Mouse (Mus musculus): ENCODE data around the gene Olfr360.
"Not testable (repeated sequence)": the region's sequence is repeated elsewhere in the genome, so short reads cannot be mapped to it uniquely, and the experiment has no call there.

Gene Olfr360

DNA sequence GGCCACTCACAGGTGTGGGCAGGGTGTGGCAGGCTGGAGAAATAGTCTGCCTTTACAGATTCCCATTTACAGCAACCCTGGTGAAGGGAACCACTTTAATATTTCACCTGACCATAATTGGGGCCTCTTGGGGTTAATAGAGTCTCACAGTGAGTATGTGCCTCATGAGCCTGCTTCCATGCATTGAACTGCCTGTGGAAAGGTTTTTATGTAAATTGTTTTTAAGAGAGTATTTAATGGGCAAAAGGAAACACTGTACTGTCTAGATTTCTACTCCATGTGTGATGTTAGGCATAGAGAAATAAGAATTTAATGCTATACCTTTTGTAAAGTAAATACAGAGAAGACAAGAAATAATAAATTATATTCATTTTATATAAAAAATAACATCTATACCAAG is at the start of gene Olfr360:
Gene Olfr360 (plus strand): TSS at position 301 of the 400 bp plus-strand sequence.
- no peak for DNase-seq (ENCODE audit: low read depth)

DNA sequence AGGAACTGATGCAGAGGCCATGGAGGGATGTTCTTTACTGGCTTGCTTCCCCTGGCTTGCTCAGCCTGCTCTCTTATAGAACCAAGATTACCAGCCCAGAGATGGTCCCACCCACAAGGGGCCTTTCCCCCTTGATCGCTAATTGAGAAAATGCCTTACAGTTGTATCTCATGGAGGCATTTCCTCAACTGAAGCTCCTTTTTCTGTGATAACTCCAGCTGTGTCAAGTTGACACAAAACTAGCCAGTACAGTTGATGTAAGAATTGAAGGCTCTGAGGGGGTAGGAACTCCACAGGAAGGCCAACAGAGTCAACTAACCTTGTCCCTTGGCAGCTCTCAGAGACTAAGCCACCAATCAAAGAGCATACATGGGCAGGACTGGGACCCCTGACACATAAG is 23.6 kb downstream of the Olfr360 start, which contains the start of gene Olfr361:
Gene Olfr361 (minus strand): TSS at position 101 of the 400 bp plus-strand sequence.
- DNase-seq (ENCODE audit: low read depth), result not testable (repeated sequence)

DNA sequence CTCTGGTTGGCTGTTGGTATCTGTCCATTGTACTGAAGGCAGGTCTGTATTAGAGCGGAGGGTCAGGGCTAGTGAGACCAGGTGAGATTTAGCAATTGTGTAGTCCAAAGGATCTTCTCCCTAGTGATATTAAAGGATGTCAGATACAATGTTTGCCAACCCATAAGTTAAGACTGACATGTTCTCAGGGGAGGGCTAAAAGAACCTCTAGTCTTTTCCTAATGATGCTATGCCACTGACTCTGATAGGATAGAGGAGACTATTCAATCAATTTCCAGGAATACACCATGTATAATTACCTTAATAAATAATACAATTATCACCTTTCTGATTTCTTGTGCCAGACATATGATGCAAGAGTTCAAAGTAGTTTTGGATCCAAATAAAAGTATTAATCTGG is 52.3 kb downstream of the Olfr360 start, which contains the start of gene Olfr362:
Gene Olfr362 (minus strand): TSS at position 101 of the 400 bp plus-strand sequence.
- DNase-seq (ENCODE audit: low read depth), result no peak

Measured in NIH3T3 (cell line).